Mouse (Mus musculus): Measurements from ENCODE around the gene Xpo4. TPM values are rescaled to one million over a fixed set of nuclear protein-coding genes. Genes with fewer than 3 reads are reported as not detected.
A peak's percentile ranks its signal among the peaks of the same experiment; 100 is the strongest.

The Xpo4 gene
- polyA plus RNA-seq, 1 experiment from 2014 or later: 23.0 TPM

GRCm38 (mm10) chr14:57611034-57611433 lies 54.2 kb downstream of the Xpo4 start:
- no peaks in the 10 kb centered on the region for H3K27me3 ChIP-seq (replicated peaks; ENCODE audit: control insufficient read depth, insufficient read depth, low read length)
- no peaks in the 10 kb centered on the region for H3K36me3 ChIP-seq (ENCODE audit: control insufficient read depth, insufficient read depth, low read length)
- 53% methylated on average over 2 of the region's 2 CpGs for WGBS
- H3K9me3 ChIP-seq (ENCODE audit: control insufficient read depth, low read length): no peaks in the 10 kb centered on the region
- DNase-seq (ENCODE audit: low spot score) (peak; percentile 43), ATAC-seq (ENCODE audit: low read depth) (peak; percentile 53; the same call in 1 of the 2 replicates)
- H3K4me2 ChIP-seq (ENCODE audit: low read depth, low read length): no peak overlapping the region
- no peak overlapping the region for H3K9ac ChIP-seq (ENCODE audit: low read depth, low read length)
- H3K4me1 ChIP-seq (ENCODE audit: control insufficient read depth, insufficient read depth, low read length): peaks cover 13% of the 10 kb centered on the region; the same call in 1 of the 2 replicates
- H3K4me3 ChIP-seq (ENCODE audit: low read depth, low read length): no peak overlapping the region
- no peak overlapping the region; the same call in 1 of the 2 replicates for H3K27ac ChIP-seq (replicated peaks; ENCODE audit: low read depth, low read length)

GRCm38 (mm10) chr14:57609816-57610329 lies 55.4 kb downstream of the Xpo4 start:
- Histone ChIP-seq H3K36me3 (ENCODE audit: control insufficient read depth, insufficient read depth, low read length) (0 out of 2 replicates have a peak, but pooled peaks cover 2% of the 10 kb centered on the region), H3K4me3 (ENCODE audit: low read depth, low read length) (no peak overlapping the region), H3K4me1 (ENCODE audit: control insufficient read depth, insufficient read depth, low read length) (peaks cover 13% of the 10 kb centered on the region; the same call in 1 of the 2 replicates), H3K27me3 (replicated peaks; ENCODE audit: control insufficient read depth, insufficient read depth, low read length) (no peaks in the 10 kb centered on the region), H3K27ac (replicated peaks; ENCODE audit: low read depth, low read length) (no peak overlapping the region), H3K4me2 (ENCODE audit: low read depth, low read length) (no peak overlapping the region), H3K9me3 (ENCODE audit: control insufficient read depth, low read length) (no peaks in the 10 kb centered on the region), H3K9ac (ENCODE audit: low read depth, low read length) (no peak overlapping the region)
- WGBS: 69% methylated on average over 4 of the region's 4 CpGs
- DNase-seq (ENCODE audit: low spot score) (peak; percentile 13), ATAC-seq (ENCODE audit: low read depth) (no peak)

- H3K4me3 ChIP-seq (ENCODE audit: low read depth, low read length): no peak overlapping the region
- no peaks in the 10 kb centered on the region for H3K27me3 ChIP-seq (replicated peaks; ENCODE audit: control insufficient read depth, insufficient read depth, low read length)
- peaks cover 23% of the 10 kb centered on the region for H3K36me3 ChIP-seq (ENCODE audit: control insufficient read depth, insufficient read depth, low read length)
- WGBS: 11% methylated on average over 1 of the region's 1 CpGs
- H3K4me1 ChIP-seq (ENCODE audit: control insufficient read depth, insufficient read depth, low read length): peaks cover 13% of the 10 kb centered on the region; the same call in 1 of the 2 replicates
- no peak overlapping the region for H3K9ac ChIP-seq (ENCODE audit: low read depth, low read length)
- H3K4me2 ChIP-seq (ENCODE audit: low read depth, low read length): no peak overlapping the region
- H3K27ac ChIP-seq (replicated peaks; ENCODE audit: low read depth, low read length): peak overlapping the region; percentile 35; the same call in 1 of the 2 replicates
- peak; percentile 94 for ATAC-seq (ENCODE audit: low read depth)
- no peaks in the 10 kb centered on the region for H3K9me3 ChIP-seq (ENCODE audit: control insufficient read depth, low read length)
- peak; percentile 92 for DNase-seq (ENCODE audit: low spot score)
Observed at GRCm38 (mm10) chr14:57607500-57607899, 57.7 kb downstream of the Xpo4 start.

- 51% methylated on average over 8 of the region's 8 CpGs for WGBS
- no peaks in the 10 kb centered on the region for H3K9me3 ChIP-seq (ENCODE audit: control insufficient read depth, low read length)
- H3K4me3 ChIP-seq (ENCODE audit: low read depth, low read length): no peak overlapping the region
- ATAC-seq (ENCODE audit: low read depth): 0 out of 2 replicates have a peak, but pooled peaks have one; percentile 14
- H3K4me2 ChIP-seq (ENCODE audit: low read depth, low read length): no peak overlapping the region
- no peak overlapping the region for H3K9ac ChIP-seq (ENCODE audit: low read depth, low read length)
- peaks cover 13% of the 10 kb centered on the region; the same call in 1 of the 2 replicates for H3K4me1 ChIP-seq (ENCODE audit: control insufficient read depth, insufficient read depth, low read length)
- peaks cover 30% of the 10 kb centered on the region for H3K36me3 ChIP-seq (ENCODE audit: control insufficient read depth, insufficient read depth, low read length)
- DNase-seq (ENCODE audit: low spot score): peak; percentile 79
- no peaks in the 10 kb centered on the region for H3K27me3 ChIP-seq (replicated peaks; ENCODE audit: control insufficient read depth, insufficient read depth, low read length)
- H3K27ac ChIP-seq (replicated peaks; ENCODE audit: low read depth, low read length): peak overlapping the region; percentile 35
Observed at GRCm38 (mm10) chr14:57606663-57607365, 58.4 kb downstream of the Xpo4 start.

GRCm38 (mm10) chr14:57593279-57593678 lies 72.0 kb downstream of the Xpo4 start:
- H3K9me3 ChIP-seq (ENCODE audit: control insufficient read depth, low read length): no peaks in the 10 kb centered on the region
- WGBS: 93% methylated on average over 5 of the region's 5 CpGs
- H3K27me3 ChIP-seq (replicated peaks; ENCODE audit: control insufficient read depth, insufficient read depth, low read length): no peaks in the 10 kb centered on the region
- no peak overlapping the region for H3K27ac ChIP-seq (replicated peaks; ENCODE audit: low read depth, low read length)
- no peak overlapping the region for H3K9ac ChIP-seq (ENCODE audit: low read depth, low read length)
- H3K4me3 ChIP-seq (ENCODE audit: low read depth, low read length): no peak overlapping the region
- peaks cover 62% of the 10 kb centered on the region for H3K36me3 ChIP-seq (ENCODE audit: control insufficient read depth, insufficient read depth, low read length)
- ATAC-seq (ENCODE audit: low read depth) (no peak), DNase-seq (ENCODE audit: low spot score) (no peak)
- no peaks in the 10 kb centered on the region for H3K4me1 ChIP-seq (ENCODE audit: control insufficient read depth, insufficient read depth, low read length)
- no peak overlapping the region for H3K4me2 ChIP-seq (ENCODE audit: low read depth, low read length)

- Histone ChIP-seq H3K9me3 (ENCODE audit: control insufficient read depth, low read length) (no peaks in the 10 kb centered on the region), H3K9ac (ENCODE audit: low read depth, low read length) (no peak overlapping the region), H3K36me3 (ENCODE audit: control insufficient read depth, insufficient read depth, low read length) (peaks cover 71% of the 10 kb centered on the region), H3K27me3 (replicated peaks; ENCODE audit: control insufficient read depth, insufficient read depth, low read length) (no peaks in the 10 kb centered on the region), H3K4me1 (ENCODE audit: control insufficient read depth, insufficient read depth, low read length) (no peaks in the 10 kb centered on the region), H3K27ac (replicated peaks; ENCODE audit: low read depth, low read length) (no peak overlapping the region), H3K4me3 (ENCODE audit: low read depth, low read length) (no peak overlapping the region), H3K4me2 (ENCODE audit: low read depth, low read length) (no peak overlapping the region)
- 95% methylated on average over 3 of the region's 3 CpGs for WGBS
- ATAC-seq (ENCODE audit: low read depth) (no peak), DNase-seq (ENCODE audit: low spot score) (no peak)
Observed at GRCm38 (mm10) chr14:57591830-57592229, 73.4 kb downstream of the Xpo4 start.

GRCm38 (mm10) chr14:57576364-57577060 lies 88.7 kb downstream of the Xpo4 start:
- Histone ChIP-seq H3K4me3 (ENCODE audit: low read depth, low read length) (no peak overlapping the region), H3K27me3 (replicated peaks; ENCODE audit: control insufficient read depth, insufficient read depth, low read length) (no peaks in the 10 kb centered on the region), H3K36me3 (ENCODE audit: control insufficient read depth, insufficient read depth, low read length) (peaks cover 25% of the 10 kb centered on the region), H3K9me3 (ENCODE audit: control insufficient read depth, low read length) (peaks cover 2% of the 10 kb centered on the region; the same call in 1 of the 2 replicates), H3K27ac (replicated peaks; ENCODE audit: low read depth, low read length) (no peak overlapping the region), H3K4me1 (ENCODE audit: control insufficient read depth, insufficient read depth, low read length) (no peaks in the 10 kb centered on the region), H3K4me2 (ENCODE audit: low read depth, low read length) (no peak overlapping the region), H3K9ac (ENCODE audit: low read depth, low read length) (no peak overlapping the region)
- no peak for DNase-seq (ENCODE audit: low spot score)
- 95% methylated on average over 2 of the region's 2 CpGs for WGBS
- no peak for ATAC-seq (ENCODE audit: low read depth)

GRCm38 (mm10) chr14:57574792-57575587 lies 90.2 kb downstream of the Xpo4 start:
- peak; percentile 5 for DNase-seq (ENCODE audit: low spot score)
- 81% methylated on average over 6 of the region's 6 CpGs for WGBS
- Histone ChIP-seq H3K4me3 (ENCODE audit: low read depth, low read length) (no peak overlapping the region), H3K4me2 (ENCODE audit: low read depth, low read length) (no peak overlapping the region), H3K4me1 (ENCODE audit: control insufficient read depth, insufficient read depth, low read length) (peaks cover 4% of the 10 kb centered on the region), H3K36me3 (ENCODE audit: control insufficient read depth, insufficient read depth, low read length) (peaks cover 20% of the 10 kb centered on the region), H3K27ac (replicated peaks; ENCODE audit: low read depth, low read length) (no peak overlapping the region), H3K27me3 (replicated peaks; ENCODE audit: control insufficient read depth, insufficient read depth, low read length) (no peaks in the 10 kb centered on the region), H3K9ac (ENCODE audit: low read depth, low read length) (no peak overlapping the region), H3K9me3 (ENCODE audit: control insufficient read depth, low read length) (peaks cover 2% of the 10 kb centered on the region; the same call in 1 of the 2 replicates)
- ATAC-seq (ENCODE audit: low read depth): no peak

Data from embryonic facial prominence, embryonic 14.5 days (tissue).